Mouse (Mus musculus) megakaryocyte progenitor cell, adult 5-6 weeks (primary cell): Measurements from ENCODE around the gene Zfp362. TPM values are rescaled to one million over a fixed set of nuclear protein-coding genes. Genes with fewer than 3 reads are reported as not detected.

Source experiments
- ATAC-seq: replicated peaks from 2 replicates; pipeline ENCODE4 v1.8.0; 2016; ENCODE audit warnings: mild to moderate bottlenecking, moderate TSS enrichment, inconsistent platforms; ENCODE audit not compliant: poor library complexity
- total RNA-seq, 2 experiments: library from RNA; stranded (forward) in 1 of 2; stranded (reverse) in 1 of 2; fragments of 157-497, 149-512 nt in 1 of 2; fragments of 200-1000 nt in 1 of 2; gene quantifications; 2 replicates each; pipeline versions ENCODE4 v1.2.3 to v1.2.4; 2015 to 2017

Zfp362 gene
- total RNA-seq, 2 experiments from 2014 or later: 5.7 to 20.5 TPM

- ATAC-seq: peak; percentile 63
These were observed 72.3 kb downstream of the Zfp362 start for GRCm38 (mm10) chr4:128733496-128733895.

GRCm38 (mm10) chr4:128732794-128733193, 73.1 kb downstream of the Zfp362 start:
- no peak for ATAC-seq

- ATAC-seq: no peak
These were observed 75.6 kb downstream of the Zfp362 start for GRCm38 (mm10) chr4:128730271-128730670.

GRCm38 (mm10) chr4:128729709-128730037, 76.2 kb downstream of the Zfp362 start:
- 0 out of 2 replicates have a peak, but pooled peaks have one; percentile 10 for ATAC-seq

- no peak for ATAC-seq
These were observed 76.7 kb downstream of the Zfp362 start for GRCm38 (mm10) chr4:128729033-128729708.

- ATAC-seq: peak; percentile 35; the same call in 1 of the 2 replicates
These were observed 77.4 kb downstream of the Zfp362 start for GRCm38 (mm10) chr4:128728431-128728851.

- ATAC-seq: peak; percentile 25
These were observed 78.0 kb downstream of the Zfp362 start for GRCm38 (mm10) chr4:128727721-128728430.

- peak; percentile 69 for ATAC-seq
These were observed 78.7 kb downstream of the Zfp362 start for GRCm38 (mm10) chr4:128727019-128727720.

- no peak for ATAC-seq
These were observed 81.8 kb downstream of the Zfp362 start for GRCm38 (mm10) chr4:128724059-128724458.

GRCm38 (mm10) chr4:128723431-128723830, 82.4 kb downstream of the Zfp362 start:
- no peak for ATAC-seq

Other genes with a start within 250 kb of the Zfp362 start
- 1.8 and 2.2 TPM in 2 replicates for gene Zscan20, start 195.9 kb downstream of the Zfp362 start, total RNA-seq (2015)
- 3.2 and 4.9 TPM in 2 replicates for gene Zscan20, start 195.9 kb downstream of the Zfp362 start, total RNA-seq (2017)
- 0.15 and 0.49 TPM in 2 replicates for gene Tlr12, start 187.4 kb downstream of the Zfp362 start, total RNA-seq (2015)
- gene Tlr12, start 187.4 kb downstream of the Zfp362 start, total RNA-seq (2017): 0.27 and 1.2 TPM in 2 replicates
- 28.0 and 35.0 TPM in 2 replicates for gene Phc2, start 151.3 kb downstream of the Zfp362 start, total RNA-seq (2015)
- gene Phc2, start 151.3 kb downstream of the Zfp362 start, total RNA-seq (2017): 13.9 and 21.2 TPM in 2 replicates
- not detected in 2 replicates for gene A3galt2, start 50.7 kb downstream of the Zfp362 start, total RNA-seq (2015)
- gene A3galt2, start 50.7 kb downstream of the Zfp362 start, total RNA-seq (2017): not detected in 2 replicates
- 0.62 and 0.66 TPM in 2 replicates for gene Trim62, start 77.5 kb upstream of the Zfp362 start, total RNA-seq (2015)
- gene Trim62, start 77.5 kb upstream of the Zfp362 start, total RNA-seq (2017): 0.33 and 0.41 TPM in 2 replicates
- 0.91 and 1.7 TPM in 2 replicates for gene Azin2, start 156.4 kb upstream of the Zfp362 start, total RNA-seq (2015)
- 2.1 and 2.2 TPM in 2 replicates for gene Azin2, start 156.4 kb upstream of the Zfp362 start, total RNA-seq (2017)
- 97.7 and 107 TPM in 2 replicates for gene Ak2, start 185.9 kb upstream of the Zfp362 start, total RNA-seq (2015)
- gene Ak2, start 185.9 kb upstream of the Zfp362 start, total RNA-seq (2017): 165 and 176 TPM in 2 replicates